Mouse (Mus musculus) liver, adult 2 months (tissue): Measurements from ENCODE around the gene Amd1.

ENCODE experiments used
- CTCF ChIP-seq: fragments of 200-500 bp; IDR thresholded peaks from 2 replicates; pipeline ENCODE4 v1.5.1; 2011; ENCODE audit warnings: low read depth, low read length, control low read depth
- POLR2A ChIP-seq: fragments of 200-500 bp; IDR thresholded peaks from 2 replicates; pipeline ENCODE4 v1.6.1; 2011; ENCODE audit warnings: low read length, control low read depth; ENCODE audit not compliant: insufficient read depth; ENCODE audit errors: extremely low read depth

DNA sequence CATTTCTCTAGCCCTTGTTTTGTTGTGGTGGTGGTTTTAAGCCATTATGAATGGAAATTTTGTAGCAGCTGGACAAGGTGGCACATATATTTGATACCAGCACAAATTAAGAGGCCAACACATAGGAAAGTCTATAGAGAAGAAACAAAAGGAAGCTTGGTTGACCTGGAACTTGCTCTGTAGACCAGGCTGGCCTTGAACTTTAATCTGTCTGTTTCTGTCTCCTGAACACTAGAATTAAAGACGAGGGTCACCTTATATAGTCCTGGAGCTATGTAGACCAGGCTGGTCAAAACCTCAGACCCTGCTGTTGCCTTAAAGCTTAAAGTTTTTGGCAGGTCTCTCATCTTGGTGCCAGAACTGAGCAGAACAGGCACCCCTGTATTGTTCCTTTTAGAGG is 16.4 kb downstream of the Amd1 start:
- no peak for TF ChIP-seq CTCF
- no peak for TF ChIP-seq POLR2A
